Mouse (Mus musculus) ES-Bruce4 (cell line): ENCODE data around the gene Fat2.

Source experiments
- CTCF ChIP-seq: IDR thresholded peaks from one replicate; pipeline ENCODE4 v1.8.1; 2011; ENCODE audit warnings: low read depth, low read length
- EP300 ChIP-seq: IDR thresholded peaks from 2 replicates; pipeline ENCODE4 v1.6.1; 2011; ENCODE audit warnings: low read depth, low read length; ENCODE audit not compliant: insufficient read depth
- POLR2A ChIP-seq: IDR thresholded peaks from one replicate; pipeline ENCODE4 v1.8.1; 2011; ENCODE audit warnings: low read length; ENCODE audit not compliant: insufficient read depth

- no peak for TF ChIP-seq POLR2A
- no peak for TF ChIP-seq CTCF
- TF ChIP-seq EP300 = no peak
Measured at GRCm38 (mm10) chr11:55337032-55337769, 837 bp upstream of the Fat2 start.
